Mouse (Mus musculus): Measurements from ENCODE around the gene Myo3b. TPM values are rescaled to one million over a fixed set of nuclear protein-coding genes. Genes with fewer than 3 reads are reported as not detected.
A peak's percentile ranks its signal among the peaks of the same experiment; 100 is the strongest.

The Myo3b gene
- total RNA-seq, 2 experiments from 2014 or later, result not detected

DNA sequence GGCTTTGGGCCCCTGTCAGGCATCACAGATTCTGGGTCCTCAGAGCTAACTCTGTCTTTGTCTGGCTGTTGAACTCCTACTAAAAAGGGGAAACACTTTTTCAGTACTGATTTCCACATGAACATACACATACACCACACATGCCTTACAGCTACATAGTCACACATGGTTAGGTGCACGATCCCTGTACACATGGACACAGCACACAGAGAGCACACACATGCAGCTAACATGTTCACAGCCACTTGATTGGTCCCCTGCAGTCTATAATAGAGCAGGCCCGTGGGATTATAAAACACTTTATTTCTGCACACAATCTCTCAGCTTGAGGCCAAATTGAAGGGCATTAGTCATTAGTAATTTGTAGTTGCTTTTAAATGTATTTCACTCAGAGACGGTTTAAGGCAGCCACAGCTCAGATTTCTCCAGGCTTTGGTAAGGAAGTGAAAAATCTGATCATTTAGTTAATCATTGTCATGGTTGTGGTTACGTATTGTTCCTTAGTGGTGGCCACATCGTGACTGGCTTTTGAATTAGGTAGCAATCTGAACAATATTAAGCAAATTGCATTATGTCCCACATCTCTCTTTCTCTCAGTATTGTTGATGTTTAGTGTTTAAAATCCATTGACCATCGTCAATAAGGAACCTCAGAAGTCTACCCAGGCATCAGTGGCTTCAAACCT lies 27.6 kb downstream of the Myo3b start:
- DNase-seq, result no peak

DNA sequence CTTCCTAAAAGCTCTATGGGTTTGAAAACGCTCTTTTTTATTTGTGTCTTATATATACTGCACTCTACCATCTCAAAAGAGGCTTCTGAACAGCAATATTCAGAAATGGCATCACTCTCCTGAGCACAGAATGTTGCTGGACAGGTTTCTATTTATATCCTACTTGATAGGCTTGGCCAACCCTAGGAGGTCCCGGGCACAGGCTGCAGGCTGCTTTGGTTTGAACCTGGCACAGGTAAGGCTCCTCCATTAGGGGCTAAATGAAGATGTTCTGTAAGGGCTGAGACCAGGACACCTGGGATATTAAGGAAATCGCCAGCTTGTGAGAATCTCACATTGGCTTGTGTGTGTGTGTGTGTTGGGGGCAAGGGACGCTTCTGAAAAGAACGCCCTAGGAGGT lies 30.9 kb downstream of the Myo3b start:
- DNase-seq, result no peak

DNA sequence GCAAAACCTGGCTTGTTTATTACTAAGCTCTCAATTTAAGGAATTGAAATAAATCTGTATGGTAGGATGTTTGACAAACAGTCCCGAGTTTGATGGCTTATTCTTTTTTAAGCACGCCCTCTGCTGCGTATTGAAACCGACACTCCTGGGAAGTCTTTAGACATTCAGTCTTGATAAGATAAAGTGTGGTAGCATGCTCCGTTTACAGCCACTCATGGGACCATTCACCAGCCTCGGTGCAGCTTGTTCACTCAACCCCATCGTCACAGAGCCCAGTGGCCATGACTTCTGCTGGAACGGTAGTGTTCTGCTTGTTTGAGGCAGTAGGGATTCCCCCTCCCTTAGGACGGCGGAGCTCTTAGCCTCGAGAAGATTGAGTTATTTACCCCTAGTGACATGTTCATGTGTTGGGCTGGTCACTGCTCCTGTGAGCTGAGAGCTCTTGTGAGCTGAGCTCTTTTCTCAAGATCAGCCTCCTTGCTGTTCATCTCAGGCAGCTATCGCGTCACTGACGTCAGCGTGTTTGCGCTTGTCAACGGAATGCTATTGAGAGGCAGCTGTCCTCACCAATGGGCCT lies 44.6 kb downstream of the Myo3b start:
- no peak for DNase-seq

DNA sequence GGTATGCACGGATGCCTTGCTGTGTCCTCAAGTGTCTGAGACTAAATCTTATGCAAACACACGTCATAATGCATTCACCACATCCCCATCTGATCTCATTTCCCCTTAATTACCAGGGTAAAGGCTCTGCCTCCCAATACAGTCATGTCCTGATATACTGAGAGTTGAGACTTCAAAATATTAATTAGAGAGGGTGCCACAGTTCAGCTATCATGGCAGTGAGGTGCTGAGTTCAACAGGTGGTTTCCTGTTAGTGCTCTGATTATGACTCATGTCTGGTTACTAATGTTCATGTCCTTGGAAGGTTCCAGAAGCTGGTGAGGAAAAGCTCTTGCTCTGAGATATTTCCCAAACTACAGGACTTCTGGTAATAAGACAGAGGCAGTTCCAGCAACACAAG lies 52.3 kb downstream of the Myo3b start:
- no peak for DNase-seq

DNA sequence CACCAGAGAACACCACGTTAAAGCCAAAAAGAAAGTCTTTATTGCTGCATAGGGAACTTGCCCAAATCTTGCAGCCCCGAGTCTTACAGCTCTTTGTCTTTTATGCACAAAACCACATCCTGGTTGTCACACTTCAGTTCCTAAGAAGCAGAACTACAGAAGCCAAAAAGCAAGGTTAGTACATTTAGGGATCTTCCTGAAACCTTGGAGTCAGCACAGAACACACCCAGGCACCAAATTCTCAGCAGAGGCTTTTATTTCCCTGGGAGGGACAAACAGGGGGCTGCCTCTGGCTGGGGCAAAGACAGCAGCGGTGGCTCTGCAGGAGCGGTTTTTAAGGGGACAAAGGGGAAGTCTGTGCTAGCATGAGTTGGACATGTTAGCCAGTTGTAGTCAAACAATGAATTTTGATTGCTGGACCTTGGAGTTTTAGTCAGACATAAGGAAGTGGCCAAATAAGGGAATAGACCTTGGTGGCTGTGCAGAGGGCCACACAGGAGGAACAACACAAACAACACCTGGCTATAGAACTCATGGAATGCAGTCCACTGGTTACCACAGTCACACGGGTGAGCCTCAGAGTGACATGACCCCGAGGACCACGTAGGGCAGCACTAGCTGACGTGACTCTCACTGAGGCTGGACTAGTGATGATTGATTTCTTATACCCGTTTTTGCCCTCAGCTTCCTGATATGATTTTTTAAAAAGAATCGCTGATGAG lies 53.0 kb downstream of the Myo3b start:
- no peak for DNase-seq

DNA sequence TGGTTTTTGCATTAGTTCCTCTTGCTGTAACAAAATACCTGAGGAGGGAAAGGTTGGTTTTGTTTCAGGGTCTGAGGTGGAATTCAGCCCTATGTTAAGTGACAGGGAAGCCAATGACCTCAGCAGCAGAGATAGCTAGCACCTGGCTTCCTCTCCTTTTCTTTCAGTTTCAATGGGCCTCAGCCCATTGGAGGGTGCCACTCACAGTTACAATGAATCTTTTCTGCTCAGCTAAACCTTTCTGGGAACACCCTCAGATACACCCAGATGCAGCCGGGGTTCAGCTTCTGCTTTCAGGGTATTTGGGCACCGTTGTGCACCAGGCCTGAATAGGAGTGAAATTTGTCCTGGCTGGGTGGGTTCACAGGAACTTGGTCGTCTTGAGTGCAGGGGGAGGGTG lies 53.7 kb downstream of the Myo3b start:
- DNase-seq, result no peak

DNA sequence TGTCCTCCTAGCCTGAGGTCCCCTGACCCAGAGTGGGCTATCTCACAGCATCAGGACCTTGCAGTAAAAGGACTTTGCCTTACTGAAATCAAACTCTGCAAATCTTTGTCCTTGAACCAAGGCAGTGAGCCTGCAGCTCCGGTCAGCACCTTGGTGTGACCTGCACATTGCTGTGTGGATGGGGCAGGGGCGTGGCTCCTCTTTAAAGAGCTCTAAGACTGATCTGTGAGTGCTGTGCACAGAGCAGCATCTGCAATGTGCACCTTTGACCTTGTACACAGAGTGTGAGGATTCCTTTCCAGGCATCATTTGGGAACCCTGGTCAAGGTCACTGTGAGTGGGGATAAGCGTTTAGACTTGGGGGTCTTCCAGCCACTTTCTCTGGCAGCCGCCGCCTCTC lies 55.5 kb downstream of the Myo3b start:
- DNase-seq, result no peak

DNA sequence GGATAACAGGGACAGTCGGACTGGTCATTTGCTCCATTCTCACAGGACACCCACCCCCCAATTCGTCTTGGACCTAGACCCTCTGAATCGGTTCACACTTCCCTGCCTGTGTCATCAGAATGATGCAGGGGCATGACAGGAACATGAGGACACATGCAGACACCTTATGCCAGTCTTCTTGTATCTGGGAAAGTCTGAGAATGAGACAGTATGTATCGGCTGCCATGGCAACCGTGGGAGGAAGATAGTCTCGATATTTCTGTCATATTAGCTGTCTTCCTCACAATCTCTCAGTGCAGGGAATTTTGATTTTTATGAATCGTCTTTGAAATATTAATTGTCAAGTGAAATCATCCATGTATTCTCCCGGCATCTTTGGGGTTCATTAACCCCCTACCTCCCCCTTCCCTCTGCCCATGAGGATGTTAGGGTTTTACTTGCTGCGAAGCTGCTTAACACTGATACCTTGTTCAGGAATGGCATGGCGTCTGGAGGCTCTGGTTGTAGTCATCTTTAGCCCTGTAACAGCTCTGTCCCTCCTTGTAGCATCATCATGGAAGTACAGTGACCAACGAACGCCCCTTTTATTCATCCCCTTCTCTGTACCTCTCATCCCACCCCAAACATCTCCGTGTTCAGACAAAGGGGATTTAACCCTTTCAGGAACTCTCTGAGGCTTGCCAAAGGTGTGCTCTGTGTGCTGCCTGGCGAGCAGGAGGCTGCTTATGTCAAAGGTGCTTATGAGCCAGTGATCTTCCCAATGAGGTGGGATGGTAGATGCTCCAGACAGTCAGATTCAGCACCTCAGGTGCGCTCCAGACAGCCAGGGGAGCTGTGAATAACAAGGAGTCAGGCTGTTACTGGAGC lies 58.5 kb downstream of the Myo3b start:
- no peak for DNase-seq

DNA sequence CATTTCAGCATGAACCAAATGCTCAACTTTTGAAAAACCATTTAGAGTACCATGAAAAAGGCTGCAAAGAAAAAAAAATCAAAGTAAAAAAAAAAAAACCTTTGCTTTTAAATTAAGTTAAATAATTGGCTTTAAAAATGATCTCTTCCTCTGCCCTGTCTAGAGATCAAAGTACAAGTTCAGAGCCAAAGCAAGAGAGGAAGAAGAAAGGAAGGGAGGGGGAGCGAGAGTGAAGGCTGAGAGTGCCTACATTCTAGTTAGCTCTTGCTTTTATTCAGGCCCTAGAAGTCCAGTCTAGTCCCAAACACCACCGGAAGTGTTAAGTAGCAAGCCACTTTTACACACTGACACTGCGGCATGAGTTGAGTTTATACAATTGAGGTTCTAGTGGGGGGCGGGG lies 60.5 kb downstream of the Myo3b start:
- DNase-seq, result no peak

DNA sequence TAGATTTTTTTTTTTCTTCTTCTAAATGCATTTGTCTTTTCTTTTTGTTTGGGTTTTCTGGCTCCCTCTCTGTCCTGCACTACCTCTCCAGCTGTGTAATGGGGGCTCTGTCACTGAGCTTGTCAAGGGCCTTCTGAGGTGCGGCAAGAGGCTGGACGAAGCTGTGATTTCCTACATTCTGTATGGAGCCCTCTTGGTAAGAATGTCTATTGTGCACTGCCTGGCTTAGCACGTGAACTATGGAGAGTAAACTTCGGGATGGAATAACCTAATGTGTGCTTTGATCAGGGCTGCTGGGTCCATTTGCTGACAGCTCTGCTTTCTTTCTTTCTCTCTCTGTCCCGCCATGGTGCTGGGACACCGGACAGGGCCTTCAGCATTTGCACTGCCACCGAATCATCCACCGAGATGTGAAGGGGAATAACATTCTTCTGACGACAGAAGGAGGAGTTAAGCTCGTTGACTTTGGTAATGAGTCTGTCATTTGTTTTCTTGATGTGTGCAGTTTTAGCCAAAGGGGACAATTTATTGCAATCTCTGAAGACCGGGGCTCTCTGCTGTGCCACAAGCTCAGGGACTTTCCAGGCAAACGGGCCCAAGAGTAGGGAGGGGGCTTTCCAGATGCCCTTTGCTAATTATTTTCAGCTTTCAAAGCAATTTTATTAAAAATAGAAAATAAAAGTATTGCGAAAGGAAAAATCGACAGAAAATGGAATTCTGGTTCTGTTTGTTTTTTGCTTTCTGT lies 66.5 kb downstream of the Myo3b start:
- DNase-seq, result no peak

DNA sequence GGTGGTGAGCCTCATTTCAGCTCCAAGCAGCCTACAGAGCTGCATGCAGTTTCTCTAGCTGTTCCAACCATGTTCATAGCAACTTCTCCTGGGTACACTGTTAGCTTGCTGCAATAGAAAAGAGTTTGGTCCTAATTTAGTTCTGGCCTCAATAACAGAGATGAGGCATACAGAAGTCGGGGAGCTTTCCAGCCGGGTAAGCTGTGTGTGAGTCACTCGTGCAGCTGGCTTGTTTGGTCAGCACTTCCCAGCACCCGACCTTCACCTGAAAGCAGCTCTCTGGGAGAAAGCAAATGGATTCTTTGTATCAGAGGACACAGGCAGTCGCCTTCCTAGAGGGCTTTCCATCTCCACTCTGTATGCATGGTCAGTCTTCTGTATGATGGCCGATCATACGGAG lies 70.1 kb downstream of the Myo3b start:
- no peak for DNase-seq

DNA sequence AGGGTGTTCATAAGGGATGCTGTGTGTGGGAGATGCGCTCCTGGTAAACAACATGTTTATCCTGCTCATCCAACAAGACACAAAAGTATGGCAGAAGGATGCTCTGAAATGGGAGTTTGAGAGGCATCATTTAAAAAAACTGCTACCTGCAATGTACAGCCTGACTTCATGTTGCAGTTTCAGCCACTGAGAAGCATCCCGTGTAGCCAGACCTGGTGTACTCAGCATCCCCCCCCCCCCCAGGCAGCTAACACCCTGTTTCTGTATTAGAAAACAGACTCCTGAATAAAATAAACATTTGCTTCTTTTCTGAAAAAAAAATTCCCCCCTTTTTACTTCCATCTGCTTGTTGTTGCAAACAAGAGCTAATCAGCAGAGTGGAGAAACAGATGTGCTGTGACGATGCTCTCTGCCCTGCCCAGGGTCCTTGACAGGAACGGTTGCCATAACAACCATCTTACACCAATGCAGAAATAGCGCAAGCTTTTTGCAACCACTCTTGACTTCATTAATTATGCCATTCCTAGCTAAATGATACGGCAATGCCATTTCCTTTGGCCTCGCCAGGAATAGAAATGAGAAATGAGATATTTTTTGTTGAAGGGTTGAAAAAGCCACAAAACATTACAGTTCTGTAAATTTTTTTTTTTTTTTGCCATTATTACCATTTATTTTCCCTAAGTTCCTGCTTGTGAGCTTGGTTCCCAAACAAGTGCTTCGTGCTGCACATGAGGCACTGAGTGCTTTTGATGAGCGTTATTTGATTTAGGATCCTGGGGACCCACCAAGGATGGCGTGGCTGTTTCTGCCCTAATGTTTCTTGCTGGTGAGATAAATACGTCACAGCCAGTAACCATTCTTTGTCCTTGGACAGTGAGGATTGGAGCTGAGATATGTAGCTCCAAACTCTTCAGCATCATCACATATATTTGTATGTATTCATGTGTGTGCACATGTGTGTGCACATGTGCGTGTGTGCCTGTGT lies 75.2 kb downstream of the Myo3b start:
- no peak for DNase-seq

DNA sequence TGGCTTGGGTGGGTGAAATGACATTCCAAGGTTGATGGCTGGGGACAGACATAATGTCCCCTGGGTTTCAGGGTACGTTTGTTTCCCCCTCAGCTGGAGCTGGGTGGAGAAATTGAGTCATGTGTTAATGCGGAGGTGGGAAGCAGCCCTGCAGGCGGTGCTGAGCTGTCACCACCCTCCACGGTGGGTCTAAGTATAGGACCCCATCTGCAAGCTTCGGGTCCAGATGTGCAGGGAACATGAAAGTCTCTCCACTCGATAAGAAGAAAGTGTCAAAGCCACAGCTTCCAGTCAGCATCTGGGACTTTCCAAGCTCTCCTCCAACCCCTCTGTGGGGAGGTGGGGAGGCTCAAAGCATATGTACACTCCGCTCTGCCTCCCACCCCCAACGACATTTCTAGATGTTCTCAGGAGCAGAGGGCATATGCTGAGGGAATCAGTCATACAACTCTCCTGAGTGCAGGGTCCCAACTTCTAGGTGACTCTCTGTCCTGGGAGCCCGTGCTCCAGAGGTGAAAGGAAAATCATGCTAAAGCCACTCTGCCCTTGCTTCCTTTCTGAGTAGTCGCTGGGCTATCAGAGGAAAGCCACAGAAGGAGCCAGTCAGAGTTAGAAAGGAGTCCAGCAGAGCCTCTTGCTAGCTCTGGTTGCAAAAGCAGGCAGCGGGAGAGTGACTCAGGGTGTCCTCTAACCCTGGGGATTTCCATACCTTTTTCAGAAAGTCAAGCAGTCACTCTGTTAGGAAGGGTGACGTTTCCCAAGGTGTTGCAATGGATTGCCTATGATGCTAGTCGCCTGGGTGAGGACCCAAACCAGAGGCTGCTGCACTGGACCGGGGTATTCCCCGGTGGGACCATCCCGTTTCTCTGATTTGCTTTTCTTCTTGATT lies 79.7 kb downstream of the Myo3b start:
- DNase-seq, result no peak

DNA sequence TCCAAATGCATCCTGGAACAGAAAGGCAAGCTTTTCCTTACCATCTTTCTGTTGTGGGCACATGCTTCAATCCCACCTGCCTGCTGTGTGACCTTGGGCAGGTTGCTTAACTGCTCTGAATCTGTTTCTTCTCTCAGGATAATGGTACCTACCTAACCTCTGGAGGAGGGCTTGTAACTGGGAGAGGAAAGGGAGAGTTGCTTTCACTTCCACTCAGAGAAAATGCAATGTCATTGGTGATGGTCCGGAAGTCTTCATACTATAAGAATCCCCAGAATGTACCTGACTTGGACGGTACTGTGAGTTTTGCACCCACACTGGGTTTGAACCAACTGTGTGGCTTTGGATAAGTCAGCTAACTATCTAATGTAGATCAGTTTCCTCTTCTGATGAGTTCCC lies 80.3 kb downstream of the Myo3b start:
- no peak for DNase-seq

DNA sequence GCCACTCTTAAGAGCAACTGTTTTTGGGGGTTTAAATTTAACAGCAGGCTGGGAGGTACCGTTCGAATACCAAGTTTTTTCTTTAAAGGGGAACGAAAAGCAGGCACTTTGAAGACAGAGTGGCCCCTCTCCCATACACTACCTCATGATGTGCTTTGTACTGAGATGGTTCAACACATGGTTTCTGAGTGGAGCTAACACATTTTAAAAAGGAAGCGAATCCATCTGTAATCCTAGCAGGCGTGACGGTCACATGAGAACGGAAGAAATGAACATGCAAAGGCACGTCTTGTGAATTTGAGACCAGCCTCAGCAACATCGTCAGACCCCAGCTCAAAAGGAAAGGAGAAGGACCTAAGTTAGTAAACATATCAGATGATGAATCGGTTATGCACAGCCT lies 87.4 kb downstream of the Myo3b start:
- no peak for DNase-seq

DNA sequence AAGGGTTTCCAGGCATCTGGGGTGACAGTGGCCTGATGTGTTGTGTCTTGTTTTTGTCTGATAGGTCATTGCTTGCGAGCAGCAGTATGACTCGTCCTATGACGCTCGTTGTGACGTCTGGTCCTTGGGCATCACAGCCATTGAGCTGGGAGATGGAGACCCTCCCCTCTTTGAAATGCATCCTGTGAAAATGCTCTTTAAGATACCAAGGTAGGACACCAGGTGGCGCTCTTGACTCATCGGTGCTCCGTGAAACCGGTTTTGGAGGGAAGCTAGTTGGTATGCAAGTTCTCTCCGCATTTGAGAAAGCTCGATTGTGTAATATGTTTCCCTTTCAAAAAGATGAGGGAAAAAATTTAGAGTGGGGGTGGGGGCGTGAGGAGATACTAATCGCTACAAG lies 87.9 kb downstream of the Myo3b start:
- peak; percentile 19 for DNase-seq

DNA sequence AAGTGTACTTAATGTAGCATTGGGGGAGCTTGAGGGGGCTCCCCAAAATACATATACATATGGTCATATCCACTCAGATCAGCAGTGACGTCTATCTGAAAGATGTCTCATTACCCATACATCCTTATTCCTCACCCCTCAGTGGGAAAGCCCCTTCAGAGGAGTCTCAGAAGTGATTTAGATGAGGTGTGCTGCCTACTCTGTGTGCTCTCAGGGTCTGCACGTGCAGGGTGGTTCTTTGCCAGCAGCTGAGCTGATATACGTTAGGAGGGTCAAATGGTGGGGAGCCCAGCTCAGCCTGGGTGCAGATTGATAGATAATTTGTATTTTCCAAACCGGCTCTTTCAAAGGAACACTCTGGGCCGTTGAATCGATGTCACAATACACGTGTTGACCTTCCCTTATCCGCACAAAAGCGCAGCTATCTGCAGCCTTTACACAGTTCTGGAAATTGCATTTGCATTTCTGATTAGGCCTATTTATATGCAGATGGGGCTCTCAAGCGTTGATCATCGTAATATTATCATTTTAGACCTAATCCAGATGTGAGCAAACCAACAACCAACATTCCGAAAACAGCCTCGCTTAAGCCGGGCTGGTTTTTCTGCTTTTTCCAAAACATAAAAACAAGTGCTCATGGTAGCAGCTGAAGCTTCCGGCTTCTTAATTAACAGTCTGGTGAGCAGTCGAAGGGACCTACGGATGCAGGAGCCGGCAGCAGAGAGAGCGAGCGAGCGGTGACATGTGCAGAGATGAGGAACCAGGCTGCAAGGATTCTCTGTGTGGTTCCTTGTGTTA lies 88.6 kb downstream of the Myo3b start:
- DNase-seq, result no peak

DNA sequence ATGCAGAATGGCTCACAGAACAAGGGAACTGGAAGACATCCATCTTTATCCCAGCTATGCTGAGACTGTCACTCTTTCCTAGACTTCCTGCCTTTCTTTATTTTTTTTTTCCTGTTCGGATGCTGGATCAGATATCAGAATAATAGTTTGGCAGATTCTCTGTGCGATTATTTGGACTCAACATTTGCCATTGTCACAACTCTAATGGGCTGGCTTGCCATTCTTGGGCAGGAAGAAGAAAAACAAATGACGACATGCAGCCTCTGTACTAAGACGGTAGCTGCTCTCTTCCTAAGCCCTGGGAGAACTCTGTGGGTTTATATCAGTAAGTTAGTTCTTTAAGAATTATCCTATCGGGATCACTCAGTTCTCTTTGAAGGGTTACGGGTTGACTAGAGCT lies 89.7 kb downstream of the Myo3b start:
- no peak for DNase-seq

DNA sequence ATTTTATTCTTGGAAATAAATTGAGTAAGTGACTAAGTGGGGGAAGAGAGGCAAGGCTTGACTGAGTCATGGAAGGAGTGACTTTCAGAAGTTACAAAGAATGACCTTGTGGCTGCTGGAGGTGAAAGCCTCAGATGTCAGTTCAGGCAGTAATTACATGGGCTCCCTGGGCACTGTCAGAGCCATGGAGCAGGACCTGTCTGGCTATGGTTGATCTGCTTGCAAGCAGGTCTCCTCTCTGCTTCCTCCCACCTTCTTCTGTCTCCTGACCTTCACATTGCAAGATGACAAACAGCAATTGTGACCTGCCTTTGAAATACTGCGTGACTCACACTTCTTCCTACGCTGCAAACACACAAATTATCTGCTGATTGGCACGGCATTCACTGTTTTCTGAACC lies 90.6 kb downstream of the Myo3b start:
- no peak for DNase-seq

Data from gastrocnemius, postnatal 25 days (tissue).